Mouse (Mus musculus): Measurements from ENCODE around the gene Nampt.

- TF ChIP-seq POLR2A (IDR thresholded peaks at IDR 0.05; ENCODE audit: control insufficient read depth, low read depth, low read length) (no peak), CTCF (IDR thresholded peaks at IDR 0.05; ENCODE audit: control insufficient read depth, insufficient read depth, insufficient replicate concordance, low read depth, low read length) (no peak)
Observed at GRCm38 (mm10) chr12:32832076-32832475, 12.7 kb downstream of the Nampt start.
